Mouse (Mus musculus): Measurements from ENCODE around the gene Cnot10. TPM values are rescaled to one million over a fixed set of nuclear protein-coding genes. Genes with fewer than 3 reads are reported as not detected.

The Cnot10 gene
- 45.1 and 51.3 TPM in 2 replicates for total RNA-seq (2017)

- peak; percentile 99 for ATAC-seq (replicated peaks in 1 of 2; ENCODE audit: insufficient read depth in 1 of 2, low FRiP score in 2 of 2, low TSS enrichment in 1 of 2, low read depth in 1 of 2, poor library complexity in 2 of 2, severe bottlenecking in 2 of 2)
These were observed at the start of gene Cnot10 for GRCm38 (mm10) chr9:114639839-114640646. Cnot10 (minus strand) TSS chr9:114640184.

- ATAC-seq (replicated peaks in 1 of 2; ENCODE audit: insufficient read depth in 1 of 2, low FRiP score in 2 of 2, low TSS enrichment in 1 of 2, low read depth in 1 of 2, poor library complexity in 2 of 2, severe bottlenecking in 2 of 2) = peak; percentile 17 to 30; a peak in 3 of 4 replicates
These were observed 49.0 kb upstream of the Cnot10 start for GRCm38 (mm10) chr9:114688953-114689407.

- peak; percentile 94 for ATAC-seq (replicated peaks in 1 of 2; ENCODE audit: insufficient read depth in 1 of 2, low FRiP score in 2 of 2, low TSS enrichment in 1 of 2, low read depth in 1 of 2, poor library complexity in 2 of 2, severe bottlenecking in 2 of 2)
These were observed 48.4 kb upstream of the Cnot10 start, which contains the start of gene Dync1li1 for GRCm38 (mm10) chr9:114688252-114688952. Dync1li1 (plus strand) TSS chr9:114688790.

GRCm38 (mm10) chr9:114687639-114688038 is 47.7 kb upstream of the Cnot10 start:
- ATAC-seq (replicated peaks in 1 of 2; ENCODE audit: insufficient read depth in 1 of 2, low FRiP score in 2 of 2, low TSS enrichment in 1 of 2, low read depth in 1 of 2, poor library complexity in 2 of 2, severe bottlenecking in 2 of 2) = no peak

DNA sequence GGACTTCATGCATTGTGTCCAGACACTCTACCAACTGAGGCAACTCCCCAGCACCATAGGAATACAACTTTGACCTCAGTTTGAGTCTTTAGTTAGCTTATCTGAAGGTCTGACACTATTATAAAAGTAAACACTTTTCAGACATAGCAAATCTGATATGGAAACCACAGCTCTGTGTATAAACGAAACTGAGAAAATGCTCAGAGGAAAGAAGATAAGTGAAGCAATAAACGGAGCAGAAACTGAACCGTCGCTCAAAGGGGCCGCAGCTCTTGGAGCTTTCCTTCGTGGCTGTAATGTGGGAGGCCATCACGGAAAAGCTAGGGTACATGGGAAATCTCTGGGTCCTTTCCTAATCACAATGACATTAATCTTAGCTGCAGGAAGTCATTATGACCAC is 46.3 kb upstream of the Cnot10 start:
- no peak for ATAC-seq (replicated peaks in 1 of 2; ENCODE audit: insufficient read depth in 1 of 2, low FRiP score in 2 of 2, low TSS enrichment in 1 of 2, low read depth in 1 of 2, poor library complexity in 2 of 2, severe bottlenecking in 2 of 2)

GRCm38 (mm10) chr9:114682193-114682592 is 42.2 kb upstream of the Cnot10 start:
- ATAC-seq (replicated peaks in 1 of 2; ENCODE audit: insufficient read depth in 1 of 2, low FRiP score in 2 of 2, low TSS enrichment in 1 of 2, low read depth in 1 of 2, poor library complexity in 2 of 2, severe bottlenecking in 2 of 2) = peak; percentile 36 to 71; a peak in 3 of 4 replicates

- ATAC-seq (replicated peaks in 1 of 2; ENCODE audit: insufficient read depth in 1 of 2, low FRiP score in 2 of 2, low TSS enrichment in 1 of 2, low read depth in 1 of 2, poor library complexity in 2 of 2, severe bottlenecking in 2 of 2) = no peak
These were observed 40.5 kb upstream of the Cnot10 start for GRCm38 (mm10) chr9:114680531-114680930.

DNA sequence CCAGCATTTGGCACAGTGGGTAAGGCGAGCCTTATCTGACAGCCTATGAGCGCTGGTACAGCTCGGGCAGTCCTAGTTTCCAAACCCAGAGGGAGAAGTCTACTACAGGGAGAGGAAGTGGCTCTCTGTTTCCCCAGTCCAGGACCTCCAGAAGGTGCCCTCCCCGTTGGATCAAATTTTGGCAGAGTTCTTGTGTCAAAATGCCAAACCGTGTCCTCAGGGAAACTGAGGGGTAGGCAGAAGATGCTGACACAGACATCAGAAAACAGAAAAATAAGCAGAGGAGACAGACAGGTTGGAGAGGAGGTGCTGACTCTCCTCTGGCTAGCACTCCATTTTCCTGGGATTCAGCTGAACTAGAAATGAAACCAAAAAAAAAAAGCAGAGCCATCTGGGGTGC is 40.0 kb upstream of the Cnot10 start:
- ATAC-seq (replicated peaks in 1 of 2; ENCODE audit: insufficient read depth in 1 of 2, low FRiP score in 2 of 2, low TSS enrichment in 1 of 2, low read depth in 1 of 2, poor library complexity in 2 of 2, severe bottlenecking in 2 of 2) = no peak

GRCm38 (mm10) chr9:114678576-114678975 is 38.6 kb upstream of the Cnot10 start:
- no peak for ATAC-seq (replicated peaks in 1 of 2; ENCODE audit: insufficient read depth in 1 of 2, low FRiP score in 2 of 2, low TSS enrichment in 1 of 2, low read depth in 1 of 2, poor library complexity in 2 of 2, severe bottlenecking in 2 of 2)

GRCm38 (mm10) chr9:114673626-114674025 is 33.6 kb upstream of the Cnot10 start:
- no peak for ATAC-seq (replicated peaks in 1 of 2; ENCODE audit: insufficient read depth in 1 of 2, low FRiP score in 2 of 2, low TSS enrichment in 1 of 2, low read depth in 1 of 2, poor library complexity in 2 of 2, severe bottlenecking in 2 of 2)

DNA sequence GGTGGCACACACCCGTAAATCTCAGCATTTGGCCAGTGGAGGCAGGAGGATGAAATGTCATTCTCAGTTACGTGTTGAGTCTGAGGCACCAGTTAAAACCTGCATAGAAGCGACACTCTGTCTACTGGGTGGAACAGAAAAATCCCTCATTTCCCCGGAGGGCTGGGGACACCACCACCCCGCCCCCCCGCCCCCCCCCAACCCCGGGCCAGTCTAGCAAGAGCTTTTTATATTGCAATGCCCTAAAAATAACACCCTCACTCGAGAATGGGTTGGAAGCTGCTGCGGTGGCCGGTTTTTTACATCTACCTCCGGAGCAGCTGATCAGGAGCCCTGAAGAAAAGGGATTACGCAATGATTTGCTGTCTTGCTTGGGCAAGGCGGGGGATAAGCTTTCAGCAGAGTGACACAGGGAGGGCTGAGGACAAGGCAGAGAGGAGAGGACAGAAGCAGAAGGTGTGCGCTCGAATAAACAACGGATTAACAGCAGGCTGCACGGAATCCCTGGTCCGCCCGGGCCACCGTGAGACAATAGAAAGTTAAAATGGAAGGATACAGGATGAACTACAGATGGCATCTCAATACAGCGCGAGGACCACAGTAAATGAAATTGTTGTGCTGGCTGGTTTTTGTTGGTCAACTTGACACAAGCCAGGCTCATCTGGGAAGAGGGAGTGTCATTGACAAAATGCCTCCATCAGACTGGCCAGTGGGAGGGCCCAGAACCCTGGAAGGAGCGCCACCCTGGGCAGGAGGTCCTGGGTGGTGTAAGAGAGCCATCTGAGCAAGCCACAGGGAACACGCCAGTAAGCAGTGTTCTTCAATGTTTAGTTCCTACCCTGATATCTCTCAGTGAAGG is 32.9 kb upstream of the Cnot10 start:
- ATAC-seq (replicated peaks in 1 of 2; ENCODE audit: insufficient read depth in 1 of 2, low FRiP score in 2 of 2, low TSS enrichment in 1 of 2, low read depth in 1 of 2, poor library complexity in 2 of 2, severe bottlenecking in 2 of 2) = peak; percentile 53 to 69

GRCm38 (mm10) chr9:114671946-114672345 is 32.0 kb upstream of the Cnot10 start:
- ATAC-seq (replicated peaks in 1 of 2; ENCODE audit: insufficient read depth in 1 of 2, low FRiP score in 2 of 2, low TSS enrichment in 1 of 2, low read depth in 1 of 2, poor library complexity in 2 of 2, severe bottlenecking in 2 of 2) = no peak

GRCm38 (mm10) chr9:114669011-114669410 is 29.0 kb upstream of the Cnot10 start:
- ATAC-seq (replicated peaks in 1 of 2; ENCODE audit: insufficient read depth in 1 of 2, low FRiP score in 2 of 2, low TSS enrichment in 1 of 2, low read depth in 1 of 2, poor library complexity in 2 of 2, severe bottlenecking in 2 of 2) = no peak

- ATAC-seq (replicated peaks in 1 of 2; ENCODE audit: insufficient read depth in 1 of 2, low FRiP score in 2 of 2, low TSS enrichment in 1 of 2, low read depth in 1 of 2, poor library complexity in 2 of 2, severe bottlenecking in 2 of 2) = no peak
These were observed 28.1 kb upstream of the Cnot10 start for GRCm38 (mm10) chr9:114668047-114668446.

- ATAC-seq (replicated peaks in 1 of 2; ENCODE audit: insufficient read depth in 1 of 2, low FRiP score in 2 of 2, low TSS enrichment in 1 of 2, low read depth in 1 of 2, poor library complexity in 2 of 2, severe bottlenecking in 2 of 2) = no peak
These were observed 26.9 kb upstream of the Cnot10 start for GRCm38 (mm10) chr9:114666858-114667257.

- ATAC-seq (replicated peaks in 1 of 2; ENCODE audit: insufficient read depth in 1 of 2, low FRiP score in 2 of 2, low TSS enrichment in 1 of 2, low read depth in 1 of 2, poor library complexity in 2 of 2, severe bottlenecking in 2 of 2) = no peak
These were observed 23.8 kb upstream of the Cnot10 start for GRCm38 (mm10) chr9:114663782-114664181.

- no peak for ATAC-seq (replicated peaks in 1 of 2; ENCODE audit: insufficient read depth in 1 of 2, low FRiP score in 2 of 2, low TSS enrichment in 1 of 2, low read depth in 1 of 2, poor library complexity in 2 of 2, severe bottlenecking in 2 of 2)
These were observed 22.0 kb upstream of the Cnot10 start for GRCm38 (mm10) chr9:114661991-114662390.

All from hematopoietic stem cell, adult 5-6 weeks (primary cell).